In the genomic region with DNA sequence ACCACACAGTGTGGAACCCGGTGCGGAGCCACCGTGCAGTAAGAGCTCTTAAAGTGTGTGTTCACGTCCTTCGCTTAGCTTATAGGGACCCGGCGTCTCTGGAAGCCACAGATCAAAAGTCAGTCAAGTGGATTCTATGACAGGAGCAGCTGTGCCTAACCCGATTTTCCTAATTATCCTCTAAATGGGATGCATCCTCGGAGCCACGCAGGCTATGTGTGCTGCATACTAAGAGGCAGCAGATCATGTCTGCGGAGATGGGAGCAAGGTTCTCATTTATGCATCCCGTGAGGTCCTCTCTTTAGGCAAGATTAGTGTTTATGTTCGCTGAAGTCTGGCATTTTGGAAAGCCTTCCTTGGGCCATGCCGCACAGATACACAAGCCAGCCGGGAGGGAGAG, we compare ENCODE assay signal across 22 mouse cellular contexts. TPM values are rescaled to one million over a fixed set of nuclear protein-coding genes. Genes with fewer than 3 reads are reported as not detected.
DNase-seq lines count a peak whose midpoint lies in the region; ATAC-seq and TF ChIP-seq lines count a peak whose summit lies in the region.
"Had no signal": no experiment of that assay in that cellular context is flagged by ENCODE, and none has a peak within 500 bp of the region (broad histone marks: within the 10 kb centered on the region; RNA-seq: fewer than 3 reads in every experiment).

No protein-coding gene starts in this region.

- no peaks in the 10 kb centered on the region for H3K9me3 ChIP-seq in hindbrain, embryonic 11.5 days (ENCODE audit: control insufficient read depth, low read length)
- no peaks in the 10 kb centered on the region for H3K9me3 ChIP-seq in midbrain, embryonic 11.5 days (ENCODE audit: control insufficient read depth, low read length)
- no peaks in the 10 kb centered on the region for H3K9me3 ChIP-seq in neural tube, embryonic 13.5 days
- no peaks in the 10 kb centered on the region for H3K9me3 ChIP-seq in limb, embryonic 10.5 days (replicated peaks)
- H3K9me3 ChIP-seq: intestine, embryonic 15.5 days; stomach, embryonic 15.5 days had no signal

- peak overlapping the region; percentile 68 for H3K27ac ChIP-seq in hindbrain, embryonic 11.5 days (ENCODE audit: low read depth, low read length)
- peak overlapping the region; percentile 80 for H3K27ac ChIP-seq in midbrain, embryonic 11.5 days (ENCODE audit: low read depth, low read length)
- peak overlapping the region; percentile 81 for H3K27ac ChIP-seq in neural tube, embryonic 13.5 days (replicated peaks)
- no peak overlapping the region for H3K27ac ChIP-seq in limb, embryonic 10.5 days
- H3K27ac ChIP-seq in cerebellum, adult 2 months (ENCODE audit: insufficient read depth, low read length) = no peak overlapping the region
- H3K27ac ChIP-seq: intestine, embryonic 15.5 days; stomach, embryonic 15.5 days had no signal

- peak; percentile 43 for DNase-seq in left cerebral cortex, postnatal 4 days
- no peak for DNase-seq in left cerebral cortex, postnatal 14 days (ENCODE audit: low spot score in 2 of 2)
- peak; percentile 70 for DNase-seq in hindbrain, embryonic 11.5 days (ENCODE audit: low spot score)
- DNase-seq in midbrain, embryonic 11.5 days (ENCODE audit: low spot score, missing footprints) = no peak
- DNase-seq in limb, embryonic 10.5 days (ENCODE audit: low spot score) = no peak
- DNase-seq in cerebellum, adult 2 months = no peak
- no peak for DNase-seq in heart, postnatal 25 days (ENCODE audit: low spot score)
- DNase-seq: adrenal gland, postnatal 25 days; cerebellum, adult 9-10 months; embryo, embryonic 11 days; gastrocnemius, postnatal 36 days; heart, postnatal 14 days; kidney, postnatal 4 days; liver; lung, adult 18-20 months; lung, postnatal 36 days; spleen, adult 18-20 months had no signal

- no peak for TF ChIP-seq CTCF in cerebellum, adult 2 months (IDR thresholded peaks at IDR 0.05; ENCODE audit: borderline replicate concordance, insufficient read depth, low read depth, low read length)

- intact Hi-C loops in left cerebral cortex, postnatal 4 days (cut with DNase I) = no loop called here
- intact Hi-C loops in left cerebral cortex, postnatal 14 days (cut with DNase I) = no loop called here
- intact Hi-C loops in heart, postnatal 25 days (cut with DNase I) = no loop called here

- peak; percentile 67 for ATAC-seq in hindbrain, embryonic 11.5 days (ENCODE audit: low FRiP score)
- peak; percentile 77 for ATAC-seq in midbrain, embryonic 11.5 days (ENCODE audit: low FRiP score)
- ATAC-seq in neural tube, embryonic 13.5 days (ENCODE audit: low read depth) = peak; percentile 62
- ATAC-seq: intestine, embryonic 15.5 days had no signal

- 52% methylated on average over 15 of the region's 15 CpGs for WGBS in hindbrain, embryonic 11.5 days
- 51% methylated on average over 15 of the region's 15 CpGs for WGBS in midbrain, embryonic 11.5 days
- 27% methylated on average over 15 of the region's 15 CpGs for WGBS in neural tube, embryonic 13.5 days
- WGBS in limb, embryonic 10.5 days = 86% methylated on average over 15 of the region's 15 CpGs
- WGBS in cerebellum, adult 2 months = 72% methylated on average over 15 of the region's 15 CpGs

- no peak overlapping the region for H3K4me3 ChIP-seq in hindbrain, embryonic 11.5 days (ENCODE audit: low read depth, low read length)
- no peak overlapping the region for H3K4me3 ChIP-seq in midbrain, embryonic 11.5 days (ENCODE audit: low read depth, low read length)
- H3K4me3 ChIP-seq in neural tube, embryonic 13.5 days = no peak overlapping the region
- no peak overlapping the region for H3K4me3 ChIP-seq in limb, embryonic 10.5 days
- no peak overlapping the region for H3K4me3 ChIP-seq in cerebellum, adult 2 months (replicated peaks; ENCODE audit: insufficient read depth, low read depth, low read length)
- H3K4me3 ChIP-seq: intestine, embryonic 15.5 days; stomach, embryonic 15.5 days had no signal

- no peak overlapping the region for H3K9ac ChIP-seq in hindbrain, embryonic 11.5 days (ENCODE audit: low read depth, low read length)
- no peak overlapping the region for H3K9ac ChIP-seq in midbrain, embryonic 11.5 days (ENCODE audit: low read length)
- H3K9ac ChIP-seq in neural tube, embryonic 13.5 days = no peak overlapping the region
- H3K9ac ChIP-seq: intestine, embryonic 15.5 days; stomach, embryonic 15.5 days had no signal

- TF ChIP-seq POLR2A in cerebellum, adult 2 months (IDR thresholded peaks at IDR 0.05; ENCODE audit: borderline replicate concordance, insufficient read depth, low read length) = no peak

- H3K36me3 ChIP-seq in hindbrain, embryonic 11.5 days (ENCODE audit: control insufficient read depth, insufficient read depth, low read length) = no peaks in the 10 kb centered on the region
- H3K36me3 ChIP-seq in midbrain, embryonic 11.5 days (ENCODE audit: control insufficient read depth, insufficient read depth, low read length) = no peaks in the 10 kb centered on the region
- H3K36me3 ChIP-seq in neural tube, embryonic 13.5 days = no peaks in the 10 kb centered on the region
- no peaks in the 10 kb centered on the region for H3K36me3 ChIP-seq in limb, embryonic 10.5 days
- H3K36me3 ChIP-seq: intestine, embryonic 15.5 days; stomach, embryonic 15.5 days had no signal

- H3K4me2 ChIP-seq in hindbrain, embryonic 11.5 days (replicated peaks; ENCODE audit: low read depth, low read length) = no peak overlapping the region
- no peak overlapping the region for H3K4me2 ChIP-seq in midbrain, embryonic 11.5 days
- peak overlapping the region; percentile 22; the same call in 1 of the 2 replicates for H3K4me2 ChIP-seq in neural tube, embryonic 13.5 days
- H3K4me2 ChIP-seq: heart, embryonic 11.5 days; intestine, embryonic 15.5 days; stomach, embryonic 15.5 days had no signal

- H3K4me1 ChIP-seq in hindbrain, embryonic 11.5 days (replicated peaks; ENCODE audit: control insufficient read depth, insufficient read depth, low read length) = peaks cover 19% of the 10 kb centered on the region
- H3K4me1 ChIP-seq in midbrain, embryonic 11.5 days (ENCODE audit: control insufficient read depth, insufficient read depth, low read length) = peaks cover 29% of the 10 kb centered on the region
- H3K4me1 ChIP-seq in neural tube, embryonic 13.5 days (replicated peaks) = peaks cover 65% of the 10 kb centered on the region
- H3K4me1 ChIP-seq in limb, embryonic 10.5 days = peaks cover 48% of the 10 kb centered on the region
- H3K4me1 ChIP-seq in cerebellum, adult 2 months (ENCODE audit: control insufficient read depth, insufficient read depth, low read length) = peaks cover 4% of the 10 kb centered on the region; the same call in 1 of the 2 replicates

- peaks cover 2% of the 10 kb centered on the region; the same call in 1 of the 2 replicates for H3K27me3 ChIP-seq in hindbrain, embryonic 11.5 days (ENCODE audit: control insufficient read depth, insufficient read depth, low read length)
- H3K27me3 ChIP-seq in midbrain, embryonic 11.5 days (ENCODE audit: control insufficient read depth, insufficient read depth, low read length) = no peaks in the 10 kb centered on the region; the same call in 1 of the 2 replicates
- 0 out of 2 replicates have a peak, but pooled peaks cover 7% of the 10 kb centered on the region for H3K27me3 ChIP-seq in neural tube, embryonic 13.5 days
- no peaks in the 10 kb centered on the region for H3K27me3 ChIP-seq in limb, embryonic 10.5 days (ENCODE audit: low read depth, poor library complexity, severe bottlenecking)
- H3K27me3 ChIP-seq in cerebellum, adult 2 months (ENCODE audit: control insufficient read depth, insufficient read depth, low read length) = no peaks in the 10 kb centered on the region; the same call in 1 of the 2 replicates

RNA-seq across cellular contexts. Expression of a gene that starts 4.9 kb away (rescaled TPM):
- total RNA-seq in left cerebral cortex, postnatal 4 days (2021) = 10 to 100 TPM; 28.0 to 30.4 TPM
- total RNA-seq in left cerebral cortex, postnatal 14 days (2021) = 10 to 100 TPM; 28.4 to 28.7 TPM
- 9.4 and 9.5 TPM in 2 replicates for polyA plus RNA-seq in hindbrain, embryonic 11.5 days (2014; fragmentation: Nextera tagmentation; extraction: Ambion mirVana)
- polyA plus RNA-seq in midbrain, embryonic 11.5 days (2014; fragmentation: Nextera tagmentation; extraction: Ambion mirVana) = 10.2 and 10.8 TPM in 2 replicates
- 8.5 and 9.0 TPM in 2 replicates for polyA plus RNA-seq in neural tube, embryonic 13.5 days (2015; fragmentation: Nextera tagmentation; extraction: Ambion mirVana)
- 9.0 and 11.0 TPM in 2 replicates for polyA plus RNA-seq in limb, embryonic 10.5 days (2016; fragmentation: Nextera tagmentation; extraction: Ambion mirVana)
- 16.4 and 18.1 TPM in 2 replicates for polyA plus RNA-seq in cerebellum, adult 2 months (2012; rRNA removed)
- 100 to 1,000 TPM; 147 to 154 TPM for total RNA-seq in heart, postnatal 25 days (2021)

RNA-seq across cellular contexts. Expression of a gene that starts 34.9 kb away (rescaled TPM):
- 10 to 100 TPM; 91.1 to 93.9 TPM for total RNA-seq in left cerebral cortex, postnatal 4 days (2021)
- total RNA-seq in left cerebral cortex, postnatal 14 days (2021) = 10 to 100 TPM; 87.9 to 94.6 TPM
- 66.7 and 74.5 TPM in 2 replicates for polyA plus RNA-seq in hindbrain, embryonic 11.5 days (2014; fragmentation: Nextera tagmentation; extraction: Ambion mirVana)
- polyA plus RNA-seq in midbrain, embryonic 11.5 days (2014; fragmentation: Nextera tagmentation; extraction: Ambion mirVana) = 75.9 and 77.4 TPM in 2 replicates
- polyA plus RNA-seq in neural tube, embryonic 13.5 days (2015; fragmentation: Nextera tagmentation; extraction: Ambion mirVana) = 79.4 and 83.5 TPM in 2 replicates
- 117 and 118 TPM in 2 replicates for polyA plus RNA-seq in limb, embryonic 10.5 days (2016; fragmentation: Nextera tagmentation; extraction: Ambion mirVana)
- polyA plus RNA-seq in cerebellum, adult 2 months (2012; rRNA removed) = 56.4 and 57.1 TPM in 2 replicates
- 100 to 1,000 TPM; 264 to 267 TPM for total RNA-seq in heart, postnatal 25 days (2021)

RNA-seq across cellular contexts. Expression of a gene that starts 59.3 kb away (rescaled TPM):
- total RNA-seq in left cerebral cortex, postnatal 4 days (2021) = 10 to 100 TPM; 12.6 to 13.1 TPM
- 10 to 100 TPM in 1 of 2 experiments, 1 to 10 TPM in 1; 7.6 to 10.2 TPM for total RNA-seq in left cerebral cortex, postnatal 14 days (2021)
- polyA plus RNA-seq in hindbrain, embryonic 11.5 days (2014; fragmentation: Nextera tagmentation; extraction: Ambion mirVana) = 0.71 and 1.4 TPM in 2 replicates
- 1.5 and 1.7 TPM in 2 replicates for polyA plus RNA-seq in midbrain, embryonic 11.5 days (2014; fragmentation: Nextera tagmentation; extraction: Ambion mirVana)
- 4.7 and 6.5 TPM in 2 replicates for polyA plus RNA-seq in neural tube, embryonic 13.5 days (2015; fragmentation: Nextera tagmentation; extraction: Ambion mirVana)
- polyA plus RNA-seq in limb, embryonic 10.5 days (2016; fragmentation: Nextera tagmentation; extraction: Ambion mirVana) = 0.10 and 0.19 TPM in 2 replicates
- polyA plus RNA-seq in cerebellum, adult 2 months (2012; rRNA removed) = 39.9 and 47.9 TPM in 2 replicates
- total RNA-seq in heart, postnatal 25 days (2021) = 1 to 10 TPM; 4.2 to 6.4 TPM
- total RNA-seq: neutrophil, adult 5-6 weeks had no signal

Comparison
In these comparisons a context has a peak if more than half of its experiments do, and no peak if none do; other contexts are left out.
1. DNase-seq: peak in left cerebral cortex, postnatal 4 days (single experiment) and hindbrain, embryonic 11.5 days (single experiment); none in left cerebral cortex, postnatal 14 days (0 of 2), midbrain, embryonic 11.5 days (single experiment), limb, embryonic 10.5 days (single experiment), cerebellum, adult 2 months (0 of 2) and heart, postnatal 25 days (single experiment).
2. H3K27ac ChIP-seq: peak in hindbrain, embryonic 11.5 days (single experiment), midbrain, embryonic 11.5 days (single experiment) and neural tube, embryonic 13.5 days (single experiment); none in limb, embryonic 10.5 days (single experiment) and cerebellum, adult 2 months (single experiment).
3. Peak in every context shown above with its lines, with median percentiles within 50 percentile points of each other: ATAC-seq.